8 mouse cellular contexts compared by ENCODE assay signal in the genomic region with DNA sequence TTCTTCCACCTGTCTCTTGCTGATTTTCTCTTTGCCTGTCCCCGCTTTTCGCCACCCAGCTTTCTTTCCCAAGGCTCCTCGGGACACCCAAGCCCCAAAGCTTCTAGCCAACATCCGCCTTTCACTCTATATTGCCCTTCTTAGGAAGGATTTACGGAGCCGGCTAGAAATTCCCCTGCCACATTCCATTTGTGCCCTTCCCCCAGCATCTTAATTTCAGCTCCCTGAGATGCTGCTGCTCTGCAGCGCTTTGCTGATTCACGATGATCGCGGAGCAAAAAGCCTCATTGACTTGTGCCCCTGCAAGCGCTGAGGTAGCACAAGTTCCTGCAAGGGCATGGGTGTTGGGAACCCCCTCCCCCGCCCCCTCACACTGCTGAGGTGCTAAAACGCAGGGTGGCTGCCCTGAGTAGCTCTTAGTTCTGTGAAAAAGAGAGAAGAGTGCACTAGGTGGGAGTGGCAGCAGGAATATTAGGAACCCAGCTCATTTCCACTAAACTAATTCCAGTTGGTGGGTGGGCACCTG. TPM values are rescaled to one million over a fixed set of nuclear protein-coding genes. Genes with fewer than 3 reads are reported as not detected.
DNase-seq lines count a peak whose midpoint lies in the region; ATAC-seq and TF ChIP-seq lines count a peak whose summit lies in the region.
"Had no signal": no experiment of that assay in that cellular context is flagged by ENCODE, and none has a peak within 500 bp of the region (broad histone marks: within the 10 kb centered on the region; RNA-seq: fewer than 3 reads in every experiment).

No protein-coding gene starts in this region.

- H3K27me3 ChIP-seq in embryonic facial prominence, embryonic 14.5 days (replicated peaks; ENCODE audit: control insufficient read depth, insufficient read depth, low read length) = peaks cover 51% of the 10 kb centered on the region

- no peaks in the 10 kb centered on the region for H3K9me3 ChIP-seq in embryonic facial prominence, embryonic 14.5 days (ENCODE audit: control insufficient read depth, low read length)

- peak overlapping the region; percentile 29 for H3K4me2 ChIP-seq in embryonic facial prominence, embryonic 14.5 days (ENCODE audit: low read depth, low read length)

- TF ChIP-seq CTCF in left cerebral cortex, adult 2 months (IDR thresholded peaks at IDR 0.05) = no peak

- peak; percentile 3 to 14 for DNase-seq in kidney, postnatal 4 days
- no peak for DNase-seq in kidney, adult 8-10 months
- no peak for DNase-seq in embryonic facial prominence, embryonic 14.5 days (ENCODE audit: low spot score)
- DNase-seq in left cerebral cortex, adult 2 months (ENCODE audit: extremely low spot score in 1 of 2, low spot score in 2 of 2) = peak; percentile 11
- DNase-seq in right cerebral cortex, postnatal 14 days = peak; percentile 3
- DNase-seq in B cell, adult 2 months = no peak

- 0 out of 2 replicates have a peak overlapping the region, but pooled peaks have one; percentile 11 for H3K4me3 ChIP-seq in embryonic facial prominence, embryonic 14.5 days (ENCODE audit: low read depth, low read length)
- H3K4me3 ChIP-seq in left cerebral cortex, adult 2 months = peak overlapping the region; percentile 33

- no peaks in the 10 kb centered on the region for H3K36me3 ChIP-seq in embryonic facial prominence, embryonic 14.5 days (ENCODE audit: control insufficient read depth, insufficient read depth, low read length)

- H3K4me1 ChIP-seq in embryonic facial prominence, embryonic 14.5 days (ENCODE audit: control insufficient read depth, insufficient read depth, low read length) = no peaks in the 10 kb centered on the region

- intact Hi-C loops in left cerebral cortex, adult 2 months (cut with DNase I) = loop anchor here (10.0 kb wide), 3 partner anchors 191 to 1829 kb away; no protein-coding TSS in a partner anchor

- H3K9ac ChIP-seq in embryonic facial prominence, embryonic 14.5 days (ENCODE audit: low read depth, low read length) = no peak overlapping the region

- no peak overlapping the region for H3K27ac ChIP-seq in embryonic facial prominence, embryonic 14.5 days (replicated peaks; ENCODE audit: low read depth, low read length)
- no peak overlapping the region for H3K27ac ChIP-seq in left cerebral cortex, adult 2 months

- ATAC-seq in embryonic facial prominence, embryonic 14.5 days (ENCODE audit: low read depth) = 0 out of 2 replicates have a peak, but pooled peaks have one; percentile 21
- no peak for ATAC-seq in erythroblast, adult 5-6 weeks (replicated peaks; ENCODE audit: low FRiP score, poor library complexity, severe bottlenecking)

- 12% methylated on average over 13 of the region's 13 CpGs for WGBS in embryonic facial prominence, embryonic 14.5 days

RNA-seq across cellular contexts. Expression of gene Gm15155, which starts 1.2 kb away (rescaled TPM):
- polyA plus RNA-seq in embryonic facial prominence, embryonic 14.5 days (2014; fragmentation: Nextera tagmentation; extraction: Ambion mirVana) = not detected in 2 replicates
- total RNA-seq in left cerebral cortex, adult 2 months (2021) = under 1 TPM; 0.54 to 0.70 TPM
- not detected in 2 replicates for total RNA-seq in erythroblast, adult 5-6 weeks (2015; ENCODE audit: low replicate concordance)
- total RNA-seq in erythroblast, adult 5-6 weeks (2017; ENCODE audit: low replicate concordance) = not detected in 2 replicates
- polyA plus RNA-seq: gonadal fat pad, adult 2 months had no signal

RNA-seq across cellular contexts. Expression of gene Ptchd1, which starts 2.1 kb away (rescaled TPM):
- polyA plus RNA-seq in embryonic facial prominence, embryonic 14.5 days (2014; fragmentation: Nextera tagmentation; extraction: Ambion mirVana) = 2.2 and 3.3 TPM in 2 replicates
- 10 to 100 TPM; 17.6 to 19.8 TPM for total RNA-seq in left cerebral cortex, adult 2 months (2021)
- total RNA-seq in erythroblast, adult 5-6 weeks (2015; ENCODE audit: low replicate concordance) = not detected in 2 replicates
- 0.98 TPM in 1 of 2 replicates, not detected in the other for total RNA-seq in erythroblast, adult 5-6 weeks (2017; ENCODE audit: low replicate concordance)

Comparison
In these comparisons a context has a peak if more than half of its experiments do, and no peak if none do; other contexts are left out.
1. DNase-seq: peak in kidney, postnatal 4 days (2 of 2), left cerebral cortex, adult 2 months (2 of 2) and right cerebral cortex, postnatal 14 days (single experiment); none in kidney, adult 8-10 months (0 of 2), embryonic facial prominence, embryonic 14.5 days (single experiment) and B cell, adult 2 months (0 of 2).
2. RNA of gene Ptchd1, which starts 2.1 kb away (total RNA-seq): 17.6 to 19.8 TPM in left cerebral cortex, adult 2 months; 0.98 TPM in erythroblast, adult 5-6 weeks; every median in the first group is over 4 times any median in the second.